Mouse (Mus musculus): ENCODE data around the gene Cmtm8.

DNA sequence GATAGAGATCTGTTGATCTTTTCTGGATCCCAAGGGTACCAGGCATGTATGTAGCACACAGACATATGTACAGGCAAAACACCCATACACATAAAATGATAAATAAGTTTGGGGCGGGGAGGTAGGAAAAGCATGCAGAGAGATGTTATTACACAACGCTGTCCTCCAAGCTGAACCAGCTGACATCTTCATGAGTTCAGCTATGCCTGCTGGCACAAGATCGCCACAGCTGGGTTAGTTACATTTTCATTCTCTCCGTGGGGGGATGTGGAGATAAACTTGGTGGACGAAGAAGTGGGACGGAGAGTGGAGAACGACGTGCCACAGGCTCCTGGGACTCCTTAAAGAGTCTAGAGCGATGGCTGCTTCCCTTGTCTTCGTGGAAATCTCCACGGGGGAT, 49.0 kb upstream of the Cmtm8 start:
- TF ChIP-seq CTCF (conservative IDR thresholded peaks at IDR 0.05; ENCODE audit: insufficient read depth, insufficient read length, low read depth, low read length) = no peak
- no peak for TF ChIP-seq POLR2A (IDR thresholded peaks at IDR 0.05; ENCODE audit: low read depth, low read length)

All from kidney, adult 2 months (tissue).